Mouse (Mus musculus): ENCODE measurements around the gene Rps6ka5.

DNA sequence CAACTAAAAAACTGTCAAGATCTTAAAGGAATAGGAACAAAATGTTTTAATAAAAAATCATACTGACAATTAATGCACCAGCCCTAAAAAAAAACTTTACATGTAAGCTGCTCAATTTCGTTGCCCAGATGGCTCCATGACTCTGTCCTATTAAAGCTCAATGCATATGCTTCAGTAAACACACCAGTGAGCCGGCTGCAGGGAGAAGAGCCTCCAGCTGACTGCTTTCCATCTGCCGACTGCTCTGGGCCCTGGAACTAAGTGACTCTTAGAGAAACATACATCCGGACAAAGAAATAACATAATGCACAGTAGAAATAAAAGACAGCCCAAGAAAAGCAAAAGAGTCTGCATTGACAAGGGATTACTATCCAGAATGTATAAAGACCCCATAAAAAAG lies 30.2 kb downstream of the Rps6ka5 start:
- no peak for TF ChIP-seq CEBPB (IDR thresholded peaks at IDR 0.05; ENCODE audit: insufficient read depth, poor library complexity, severe bottlenecking)
- no peak for TF ChIP-seq POLR2A (IDR thresholded peaks at IDR 0.05; ENCODE audit: insufficient read length, low read depth)
- no peak for TF ChIP-seq MAX (IDR thresholded peaks at IDR 0.05; ENCODE audit: low read depth)
- TF ChIP-seq E2F4 (IDR thresholded peaks at IDR 0.05; ENCODE audit: insufficient read depth), result no peak
- no peak for TF ChIP-seq MYOD1 (IDR thresholded peaks at IDR 0.05; ENCODE audit: control insufficient read depth in 1 of 3, insufficient read length in 2 of 3, low read depth in 2 of 3)
- TF ChIP-seq MYOG (IDR thresholded peaks at IDR 0.05; ENCODE audit: control insufficient read depth in 1 of 3, insufficient read depth in 1 of 3, insufficient read length in 2 of 3, low read depth in 2 of 3), result no peak
- TF ChIP-seq USF1 (IDR thresholded peaks at IDR 0.05; ENCODE audit: low read depth), result no peak
- TF ChIP-seq POLR2AphosphoS2 (IDR thresholded peaks at IDR 0.05; ENCODE audit: insufficient read length, low read depth), result no peak
- TF ChIP-seq SRF (IDR thresholded peaks at IDR 0.05; ENCODE audit: control insufficient read depth, insufficient read length, low read depth), result no peak
- no peak for TF ChIP-seq TCF12 (IDR thresholded peaks at IDR 0.05; ENCODE audit: insufficient read depth, poor library complexity, severe bottlenecking)
- TF ChIP-seq REST (IDR thresholded peaks at IDR 0.05; ENCODE audit: insufficient read depth, insufficient read length), result no peak
